Mouse (Mus musculus) layer of hippocampus, adult 9-10 months (tissue): Measurements from ENCODE around the gene Cabp2.
A peak's percentile ranks its signal among the peaks of the same experiment; 100 is the strongest.
"Not testable (repeated sequence)": the region's sequence is repeated elsewhere in the genome, so short reads cannot be mapped to it uniquely, and the experiment has no call there.

Experiments
- DNase-seq: peaks from one replicate; pipeline ENCODE4 v3.0.0; 2022; ENCODE audit warnings: low spot score

The Cabp2 gene

DNA sequence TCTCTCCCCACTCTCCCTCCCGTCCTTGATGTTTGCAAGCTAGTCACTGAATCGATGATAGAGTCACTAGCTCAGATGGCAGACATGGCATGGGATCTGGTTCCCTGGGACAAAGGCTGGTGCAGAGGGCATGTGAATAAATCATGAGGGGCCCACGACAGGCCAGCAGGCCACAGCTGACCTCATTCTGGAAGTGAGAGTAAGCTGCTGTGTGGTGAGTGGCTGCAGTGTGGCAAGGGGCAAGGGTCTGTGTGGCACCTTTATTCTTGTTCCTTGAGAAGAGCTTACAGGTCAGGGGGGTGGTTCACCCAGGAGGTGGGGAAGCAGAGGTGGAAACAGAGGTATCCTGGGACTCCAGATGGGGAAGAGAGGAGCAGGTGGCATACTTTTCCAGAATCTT lies at the start of gene Cabp2:
Gene Cabp2, plus strand, starts transcription at position 185 of the 400 bp plus-strand sequence.
- DNase-seq = no peak

DNA sequence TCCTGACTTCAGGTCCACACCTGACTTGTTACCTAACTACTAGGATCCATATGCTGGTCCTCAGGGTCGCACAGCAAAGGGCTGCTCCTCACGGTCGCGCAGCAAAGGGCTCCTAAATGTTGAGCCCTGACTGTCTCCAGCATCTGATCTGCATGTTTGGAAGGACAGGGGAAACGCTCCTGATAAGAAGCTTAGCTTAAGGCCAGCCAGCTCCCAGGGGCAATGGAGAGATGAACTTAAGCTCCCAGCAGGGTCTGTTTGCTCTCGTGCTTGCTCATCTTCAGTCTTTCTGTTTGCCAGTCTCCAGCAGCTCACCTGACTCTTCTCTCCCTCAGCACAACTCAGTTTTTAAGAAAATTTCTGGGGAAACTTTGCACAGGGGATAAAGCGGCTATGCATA lies 48.7 kb upstream of the Cabp2 start:
- DNase-seq = no peak

DNA sequence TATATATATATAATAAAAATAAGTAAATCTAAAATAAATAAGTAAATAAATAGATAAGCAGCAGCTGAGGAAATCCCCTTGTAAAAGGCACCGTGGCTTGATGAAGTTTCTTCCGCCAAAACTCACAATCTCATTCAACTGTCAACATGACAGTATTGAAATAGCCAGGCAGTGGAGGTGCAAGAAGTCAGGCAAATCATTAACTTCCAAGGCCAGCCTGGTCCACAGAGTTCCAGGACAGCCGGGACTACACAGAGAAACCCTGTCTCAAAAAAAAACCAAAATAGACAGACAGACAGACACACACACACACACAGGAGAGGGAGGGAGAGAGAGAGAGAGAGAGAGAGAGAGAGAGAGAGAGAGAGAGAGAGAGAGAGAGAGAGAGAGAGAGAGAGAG lies 48.1 kb upstream of the Cabp2 start:
- DNase-seq = no peak

DNA sequence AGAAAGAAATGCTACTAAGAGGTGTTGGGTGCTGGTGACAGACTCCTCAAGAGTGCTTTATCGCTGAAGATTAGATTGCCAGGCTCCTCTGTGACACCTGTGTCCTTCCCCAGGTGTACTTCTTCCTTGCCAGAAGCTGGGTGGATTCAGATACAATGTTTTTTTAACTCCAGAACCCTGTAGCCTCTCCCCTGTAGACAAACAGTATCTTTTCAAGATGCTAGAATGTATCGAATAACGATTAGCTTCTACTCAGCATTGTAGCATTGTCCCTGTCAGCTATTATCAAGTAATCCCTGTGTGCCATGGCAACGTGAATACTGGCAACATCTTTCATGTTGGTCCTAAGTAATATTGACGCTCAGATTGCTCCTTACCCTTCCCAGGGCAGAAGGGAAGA lies 47.6 kb upstream of the Cabp2 start:
- DNase-seq = no peak

DNA sequence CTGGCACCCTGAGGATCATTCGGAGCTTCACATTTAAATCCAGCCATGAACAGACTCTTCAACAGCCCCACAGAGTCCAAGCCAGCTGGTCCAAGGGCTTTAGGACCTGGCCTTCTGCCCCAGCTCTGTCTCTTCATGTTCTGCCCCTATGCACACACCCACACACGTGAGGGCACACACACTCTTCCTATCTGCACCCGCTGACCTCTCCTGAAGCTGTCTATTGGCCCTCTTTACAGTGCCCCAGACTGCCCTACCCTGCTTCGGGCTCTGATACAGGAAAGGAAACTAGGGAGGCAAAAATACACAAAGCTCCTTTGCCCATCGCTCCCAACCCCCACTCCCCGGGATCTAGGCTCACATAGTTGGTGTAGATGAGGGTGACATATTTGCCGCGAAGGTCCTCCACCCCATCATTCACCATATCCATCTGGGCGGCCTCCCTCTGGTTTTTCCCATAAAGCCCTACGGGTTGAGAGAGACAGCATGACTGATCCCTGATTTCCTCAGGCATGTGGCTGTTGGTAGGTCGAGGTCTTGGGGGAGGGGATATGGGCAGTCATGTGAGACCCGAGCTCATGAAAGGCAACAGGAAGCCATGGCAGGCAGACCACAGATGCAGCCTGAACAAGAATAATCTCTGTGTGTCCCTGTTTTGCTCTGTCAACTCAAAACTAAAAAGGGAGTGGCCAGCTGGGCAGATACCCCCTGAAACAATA lies 44.9 kb upstream of the Cabp2 start:
- DNase-seq = no peak

DNA sequence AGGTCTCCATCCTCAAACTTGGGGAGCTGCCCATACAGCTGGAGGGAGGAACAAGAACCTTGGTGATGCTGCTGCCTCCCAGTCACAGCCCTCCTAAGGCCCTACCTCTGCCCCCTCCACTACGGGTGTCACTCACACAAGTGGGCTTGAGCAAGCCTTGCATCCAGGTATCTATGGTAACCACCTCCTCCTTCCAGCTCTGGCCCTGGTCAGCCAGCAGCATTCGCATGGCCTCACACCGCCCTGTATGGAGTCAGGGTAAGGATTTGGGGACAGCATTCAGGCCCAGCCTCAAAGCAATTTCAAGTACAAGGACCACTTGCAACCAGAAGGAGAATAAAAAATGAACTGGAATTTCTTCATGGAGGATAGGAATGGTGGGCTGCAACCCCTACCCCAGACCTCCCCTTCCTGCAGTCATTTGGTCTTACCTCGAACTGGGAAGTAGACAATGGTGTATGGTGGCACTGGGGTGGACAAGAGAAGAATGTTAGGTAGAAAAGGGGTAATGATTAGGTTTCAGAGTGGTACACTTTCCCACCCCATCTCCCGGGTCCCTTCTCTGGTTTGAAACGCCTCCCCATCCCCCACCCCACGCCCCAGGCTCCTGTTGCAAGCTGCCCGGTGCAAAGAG lies 44.1 kb upstream of the Cabp2 start:
- DNase-seq = not testable (repeated sequence)

DNA sequence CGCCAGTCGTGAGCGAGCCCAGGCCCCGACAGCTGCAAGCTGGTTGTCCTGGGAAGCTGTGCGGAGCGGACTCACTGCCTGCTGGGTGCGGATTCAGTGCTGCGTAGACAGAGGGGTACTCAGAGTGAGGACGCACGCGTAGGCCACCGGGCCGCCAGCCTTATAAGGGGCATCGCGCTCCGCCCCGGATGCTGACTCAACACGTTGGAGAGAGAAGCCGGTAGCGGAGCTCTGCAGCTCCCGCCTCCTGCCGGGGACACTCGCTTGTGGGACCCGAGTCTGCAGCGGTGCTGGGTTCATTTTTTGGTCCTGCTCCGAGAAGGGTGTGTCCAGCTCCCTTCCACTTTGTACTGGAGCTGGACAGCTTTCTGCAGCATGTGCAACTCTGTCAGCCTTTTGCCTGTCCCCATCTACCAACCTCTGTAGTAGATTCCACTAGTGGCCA lies 43.6 kb upstream of the Cabp2 start, which contains the start of gene Gstp1:
Gene Gstp1, minus strand, starts transcription at position 198 of the 445 bp plus-strand sequence.
- DNase-seq = peak; percentile 73

DNA sequence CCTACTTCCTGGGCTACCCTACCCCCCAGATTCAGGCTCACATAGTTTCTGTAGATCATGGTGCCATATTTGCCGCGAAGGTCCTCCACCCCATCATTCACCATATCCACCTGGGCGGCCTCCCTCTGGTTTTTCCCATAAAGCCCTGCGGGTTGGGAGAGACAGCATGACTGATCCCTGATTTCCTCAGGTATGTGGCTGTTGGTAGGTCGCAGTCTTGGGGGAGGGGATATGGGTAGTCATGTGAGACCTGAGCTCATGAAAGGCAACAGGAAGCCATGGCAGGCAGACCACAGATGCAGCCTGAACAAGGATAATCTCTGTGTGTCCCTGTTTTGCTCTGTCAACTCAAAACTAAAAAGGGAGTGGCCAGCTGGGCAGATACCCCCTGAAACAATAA lies 40.4 kb upstream of the Cabp2 start:
- DNase-seq = not testable (repeated sequence)

DNA sequence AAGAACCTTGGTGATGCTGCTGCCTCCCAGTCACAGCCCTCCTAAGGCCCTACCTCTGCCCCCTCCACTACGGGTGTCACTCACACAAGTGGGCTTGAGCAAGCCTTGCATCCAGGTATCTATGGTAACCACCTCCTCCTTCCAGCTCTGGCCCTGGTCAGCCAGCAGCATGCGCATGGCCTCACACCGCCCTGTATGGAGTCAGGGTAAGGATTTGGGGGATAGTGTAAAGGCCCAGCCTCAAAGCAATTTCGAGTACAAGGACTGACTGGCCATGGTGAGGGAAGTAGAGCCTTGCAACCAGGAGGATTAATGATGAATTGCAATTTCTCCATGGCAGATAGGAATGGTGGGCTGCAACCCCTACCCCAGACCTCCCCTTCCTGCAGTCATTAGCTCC lies 39.9 kb upstream of the Cabp2 start:
- not testable (repeated sequence) for DNase-seq

DNA sequence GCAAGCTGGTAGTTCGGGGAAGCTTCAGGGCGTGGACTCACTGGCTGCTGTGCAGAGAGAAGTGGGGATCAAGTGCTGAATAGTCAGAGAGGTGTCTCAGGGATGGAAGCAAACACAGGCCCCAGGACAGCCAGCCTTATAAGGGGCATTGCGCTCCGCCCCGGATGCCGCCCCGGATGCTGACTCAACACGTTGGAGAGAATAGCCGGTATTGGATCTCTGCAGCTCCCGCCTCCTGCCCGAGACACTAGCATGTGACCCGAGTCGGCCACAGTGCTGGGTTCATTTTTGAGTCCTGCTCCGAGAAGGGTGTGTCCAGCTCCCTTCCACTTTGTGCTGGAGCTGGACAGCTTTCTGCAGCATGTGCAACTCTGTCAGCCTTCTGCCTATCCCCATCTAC lies 39.3 kb upstream of the Cabp2 start:
- DNase-seq = no peak

DNA sequence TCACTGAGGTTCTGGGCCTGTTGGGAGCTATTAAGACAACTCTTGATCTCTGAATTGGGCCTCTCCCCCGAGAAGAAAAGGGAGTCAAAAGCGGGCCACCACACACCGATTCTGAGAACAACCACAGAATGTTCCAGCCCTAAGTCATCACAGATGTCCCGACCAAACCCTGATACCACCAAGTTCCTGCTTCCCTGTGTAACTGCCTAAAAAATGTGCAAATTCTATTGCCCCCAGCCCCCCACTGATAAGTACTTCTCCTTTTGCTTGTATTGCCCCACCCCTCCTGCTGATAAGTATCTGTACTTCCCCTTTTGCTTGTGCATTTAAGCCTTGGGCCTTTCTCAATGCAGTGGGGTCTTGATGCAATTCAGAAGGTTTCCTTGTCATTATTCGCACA lies 37.3 kb upstream of the Cabp2 start:
- not testable (repeated sequence) for DNase-seq

DNA sequence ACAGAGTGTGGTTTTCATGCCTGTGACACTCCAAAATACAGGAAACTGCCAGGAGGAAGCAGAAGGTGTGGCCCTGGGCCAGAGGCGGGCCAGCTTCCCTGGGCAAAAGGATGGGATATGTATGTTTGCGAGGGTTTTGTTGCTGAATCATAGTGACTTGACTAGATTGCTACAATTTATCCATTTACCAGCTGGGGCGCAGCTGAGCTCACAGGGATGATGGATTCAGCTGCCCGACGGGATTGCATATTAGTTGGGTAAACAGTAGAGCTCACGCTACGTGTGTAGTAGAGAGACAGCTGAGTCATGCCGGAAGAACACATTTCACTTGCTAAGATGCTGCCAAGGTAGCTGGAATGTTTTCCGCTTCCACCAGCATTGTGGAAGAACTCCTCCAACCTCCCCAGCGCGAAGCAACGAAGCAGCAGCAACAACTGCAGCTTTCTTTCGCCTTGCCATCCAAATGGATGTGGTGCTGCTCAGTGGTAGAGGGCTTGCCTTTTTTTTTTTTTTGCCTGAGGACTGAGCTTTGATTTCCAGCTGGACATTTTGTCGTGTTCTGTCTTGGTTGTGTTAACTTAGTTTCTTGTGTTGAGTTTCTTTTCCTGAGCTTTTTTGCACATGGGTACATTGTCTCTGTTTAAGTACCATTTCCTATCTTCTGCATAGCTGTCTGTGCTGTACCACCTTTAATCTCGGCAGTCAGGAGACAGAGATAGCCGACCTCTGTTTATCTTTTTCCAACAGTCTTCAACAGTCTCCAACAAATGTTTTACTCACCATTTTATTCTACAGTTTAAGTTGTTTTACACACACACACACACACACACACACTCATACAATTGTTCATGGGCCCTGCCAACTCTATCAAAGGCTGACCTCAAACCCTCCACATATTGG lies 35.2 kb upstream of the Cabp2 start, which contains the start of gene Gstp2:
Gene Gstp2, minus strand, starts transcription at position 58 of the 900 bp plus-strand sequence.
- peak; percentile 84 for DNase-seq

DNA sequence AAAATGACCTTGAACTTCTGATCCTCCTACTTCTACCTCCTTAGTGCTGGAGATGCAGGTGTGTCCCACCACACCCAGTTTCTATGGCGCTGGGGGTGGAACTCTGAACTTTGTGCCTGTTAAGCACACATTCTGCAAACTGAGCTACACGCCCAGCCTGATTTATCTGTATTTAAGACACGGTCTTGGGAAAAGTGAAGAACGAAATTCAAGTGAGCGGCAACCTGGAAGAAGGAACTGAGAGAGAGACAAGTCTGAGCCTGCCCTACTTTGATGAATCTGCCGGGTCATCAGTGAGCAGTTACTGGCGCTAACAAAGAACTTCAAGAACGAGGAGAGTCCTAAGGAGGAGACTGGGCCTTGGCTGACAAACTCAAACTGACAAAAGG lies 34.5 kb upstream of the Cabp2 start:
- DNase-seq = no peak

DNA sequence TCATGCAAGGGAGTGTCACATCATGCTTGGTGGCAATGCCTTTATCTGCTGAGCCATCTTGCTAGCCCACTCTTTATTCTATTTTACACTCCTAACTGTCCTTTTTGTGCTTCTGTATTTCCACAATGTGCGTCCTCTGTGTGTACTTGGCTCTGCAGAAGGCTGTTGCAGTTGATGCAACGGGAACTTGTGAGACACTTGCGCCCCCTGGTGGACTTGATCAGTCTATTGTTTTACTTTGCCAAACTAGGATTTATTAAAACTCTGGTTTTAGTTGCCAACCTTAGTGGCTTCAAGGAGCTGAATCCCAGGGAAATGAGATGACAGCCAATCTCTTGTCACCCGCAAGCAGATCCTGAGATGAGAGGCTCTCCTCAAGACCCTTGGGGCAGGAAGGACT lies 33.5 kb upstream of the Cabp2 start:
- peak; percentile 55 for DNase-seq

DNA sequence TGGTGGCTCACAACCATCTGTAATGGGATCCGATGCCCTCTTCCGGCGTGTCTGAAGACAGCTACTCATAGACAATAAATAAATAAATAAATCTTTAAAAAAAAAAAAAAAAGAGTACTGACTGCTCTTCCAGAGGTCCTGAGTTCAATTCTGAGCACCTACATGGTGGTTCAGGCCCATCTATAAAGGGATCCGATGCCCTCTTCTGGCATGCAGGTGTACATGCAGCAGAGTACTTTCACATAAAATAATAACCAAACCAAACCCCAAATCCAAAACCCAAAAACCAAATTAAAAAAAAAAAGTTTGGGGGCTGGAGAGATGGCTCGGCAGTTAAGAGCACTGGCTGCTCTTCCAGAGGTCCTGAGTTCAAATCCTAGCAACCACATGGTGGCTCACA lies 32.3 kb upstream of the Cabp2 start:
- not testable (repeated sequence) for DNase-seq

DNA sequence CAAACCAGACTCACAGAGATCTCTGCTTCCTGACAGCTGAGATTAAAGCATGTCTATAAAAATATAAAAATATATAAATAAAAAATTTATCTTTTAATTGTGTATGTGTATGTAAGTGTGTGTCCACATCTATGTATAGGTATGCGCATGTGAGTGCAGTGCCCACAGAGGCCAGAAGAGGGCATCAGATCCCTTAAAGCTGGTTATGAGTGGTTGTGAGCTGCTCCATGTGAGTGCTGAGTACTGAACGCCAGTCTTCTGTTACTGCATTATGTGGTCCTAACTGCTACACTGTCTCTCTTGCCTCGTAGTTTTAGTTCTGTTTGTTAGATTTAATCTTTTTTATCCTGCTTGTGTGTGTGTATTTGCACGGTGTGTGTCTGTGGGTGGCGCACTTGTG lies 30.4 kb upstream of the Cabp2 start:
- no peak for DNase-seq

DNA sequence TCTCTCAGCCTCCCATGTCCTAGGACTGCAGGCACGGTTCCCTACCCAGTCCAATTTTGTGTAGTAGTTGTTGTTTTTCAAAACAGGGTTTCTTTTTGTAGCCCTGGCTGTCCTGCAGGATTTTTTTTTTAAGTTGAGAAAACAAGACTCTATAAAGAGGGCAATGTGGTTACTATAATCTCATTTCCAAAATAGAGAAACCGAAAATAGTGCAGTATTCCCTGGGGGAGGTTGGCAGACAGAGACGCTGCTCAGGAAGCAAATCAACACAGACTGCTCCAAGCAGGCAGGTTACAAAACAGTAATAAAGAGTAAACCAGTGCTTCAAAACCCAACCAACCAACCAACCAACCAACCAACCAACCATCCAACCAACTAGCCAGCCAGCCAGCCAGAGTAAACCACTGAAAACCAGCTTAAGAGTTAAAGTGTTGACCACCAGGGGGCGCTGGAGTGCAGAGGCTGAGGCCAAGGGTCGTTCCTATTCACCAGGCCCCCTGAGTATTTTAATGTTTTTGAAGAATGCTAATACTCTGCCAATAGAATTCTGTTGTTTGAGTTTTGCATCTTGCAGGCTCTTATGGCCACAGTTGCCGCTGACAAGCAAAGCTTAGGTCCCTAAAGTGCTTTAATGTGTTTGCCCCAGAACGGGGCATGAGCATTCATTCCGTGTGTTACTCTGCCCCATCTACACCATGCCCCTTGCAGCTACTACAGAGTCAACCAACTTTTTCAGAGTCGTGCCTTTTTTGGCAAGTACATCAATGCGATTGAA lies 29.4 kb upstream of the Cabp2 start:
- no peak for DNase-seq

DNA sequence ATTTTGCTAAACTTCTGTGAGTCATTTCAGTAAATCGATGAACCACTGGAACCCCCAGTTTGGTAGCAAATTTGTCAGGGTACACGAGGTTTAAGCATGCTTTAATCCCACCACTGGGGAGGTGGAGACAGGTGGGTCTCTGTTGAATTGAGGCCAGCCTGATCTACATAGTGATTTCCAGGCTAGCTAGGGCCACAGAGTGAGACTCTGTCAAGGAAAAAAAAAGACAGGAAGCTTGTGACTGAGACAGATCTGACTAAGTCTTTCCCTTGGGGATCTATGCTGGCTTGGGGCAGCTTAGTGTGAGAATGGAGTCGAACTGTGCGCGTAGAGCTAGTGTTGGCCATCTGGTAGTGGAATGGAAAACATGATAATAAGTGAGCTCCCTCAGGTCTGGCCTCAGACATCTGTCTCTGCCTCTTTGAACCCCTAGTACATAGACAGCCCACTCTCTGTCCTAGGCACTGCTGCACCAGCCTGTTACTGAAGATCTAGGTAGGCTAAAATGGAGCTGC lies 28.8 kb upstream of the Cabp2 start:
- DNase-seq = no peak

DNA sequence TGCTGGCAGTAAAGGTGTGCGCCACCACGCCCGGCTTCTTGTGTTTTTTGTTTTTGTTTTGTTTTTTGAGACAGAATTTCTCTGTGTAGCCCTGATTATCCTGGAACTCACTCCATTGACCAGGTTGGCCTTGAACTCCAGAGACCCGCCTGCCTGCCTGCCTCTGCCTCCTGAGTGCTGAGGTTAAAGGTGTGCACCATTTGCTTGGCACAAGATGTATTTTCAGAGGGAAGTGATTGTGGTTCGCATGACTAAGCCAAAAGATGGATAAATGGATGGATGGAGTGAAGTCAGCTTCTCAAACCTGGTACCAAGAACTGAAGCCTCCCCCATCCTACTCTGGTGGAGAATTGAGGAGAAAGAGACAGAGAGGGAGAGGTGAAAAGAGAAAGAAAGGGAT lies 26.8 kb upstream of the Cabp2 start:
- DNase-seq = no peak

DNA sequence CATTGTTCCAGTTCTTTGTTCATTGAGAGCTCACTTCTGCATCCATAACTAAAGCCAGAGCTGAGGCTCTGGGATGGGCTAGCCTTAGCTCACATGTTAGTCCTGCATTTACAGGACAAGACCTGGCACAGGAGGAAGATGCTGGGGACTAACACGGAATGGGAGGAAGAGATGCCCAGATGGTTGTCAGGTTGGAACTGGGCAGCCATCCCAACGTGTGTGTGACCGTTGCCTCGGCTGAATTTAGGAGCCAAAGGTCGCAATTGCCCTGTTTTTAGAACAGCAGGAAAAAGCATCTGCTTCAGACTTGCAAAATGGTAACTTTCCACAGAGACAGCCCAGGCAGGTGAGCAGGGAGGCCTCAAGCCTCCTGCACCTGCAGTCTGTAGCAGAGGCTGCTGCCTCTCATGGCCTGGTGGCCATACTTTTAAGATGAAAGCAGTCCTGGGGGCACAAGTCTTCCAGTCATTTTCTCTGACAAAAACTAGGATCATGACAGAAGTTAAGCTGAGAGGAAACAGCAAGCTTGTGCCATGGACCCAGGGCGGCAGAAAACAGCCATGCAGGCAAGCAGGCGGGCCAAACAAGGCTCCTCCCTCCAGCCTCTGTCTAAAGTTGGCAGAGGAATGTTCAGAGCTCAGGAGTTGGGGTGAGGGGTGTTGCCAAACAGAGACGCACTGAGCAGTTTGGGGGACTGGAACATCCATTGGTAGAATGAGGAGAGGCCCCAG lies 26.0 kb upstream of the Cabp2 start:
- no peak for DNase-seq
